Mouse (Mus musculus): ENCODE measurements around the gene Shtn1. TPM values are rescaled to one million over a fixed set of nuclear protein-coding genes. Genes with fewer than 3 reads are reported as not detected.

Shtn1 gene
- total RNA-seq, 2 experiments from 2014 or later: 2.2 to 2.4 TPM

DNA sequence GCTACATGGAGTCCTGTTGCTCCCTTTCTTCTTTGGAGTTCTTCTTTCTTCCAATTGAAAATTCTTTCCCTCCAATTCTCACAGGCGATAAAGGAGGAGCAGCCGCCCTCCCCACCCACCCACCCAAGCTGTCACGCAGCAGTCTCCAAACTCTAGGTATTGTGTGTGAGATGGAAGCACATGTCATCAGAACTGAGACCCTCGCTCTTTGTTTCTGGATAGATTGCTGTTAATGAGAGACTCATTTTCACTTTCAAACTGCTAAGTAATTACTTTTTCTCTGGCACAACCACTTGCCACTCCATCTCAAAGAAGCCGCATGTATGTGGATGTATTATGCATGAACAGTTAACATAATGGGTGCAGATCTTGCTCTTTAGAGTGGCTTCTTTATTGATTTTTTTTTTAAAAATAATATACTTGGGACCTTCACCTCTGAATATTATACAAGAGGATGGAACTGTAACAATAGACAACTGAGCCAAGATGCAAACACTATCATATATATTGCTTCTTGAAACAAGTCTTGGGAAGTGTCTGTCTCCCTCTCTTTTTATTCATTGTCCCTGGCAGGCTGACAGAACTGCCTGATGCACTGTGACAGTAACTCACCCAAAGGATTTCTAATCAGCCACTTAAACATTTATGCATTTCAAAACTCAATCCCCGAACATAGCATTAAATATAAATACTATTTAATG, 21.8 kb downstream of the Shtn1 start:
- intact Hi-C loops (cut with DNase I): no loop called here
- no peak for DNase-seq

DNA sequence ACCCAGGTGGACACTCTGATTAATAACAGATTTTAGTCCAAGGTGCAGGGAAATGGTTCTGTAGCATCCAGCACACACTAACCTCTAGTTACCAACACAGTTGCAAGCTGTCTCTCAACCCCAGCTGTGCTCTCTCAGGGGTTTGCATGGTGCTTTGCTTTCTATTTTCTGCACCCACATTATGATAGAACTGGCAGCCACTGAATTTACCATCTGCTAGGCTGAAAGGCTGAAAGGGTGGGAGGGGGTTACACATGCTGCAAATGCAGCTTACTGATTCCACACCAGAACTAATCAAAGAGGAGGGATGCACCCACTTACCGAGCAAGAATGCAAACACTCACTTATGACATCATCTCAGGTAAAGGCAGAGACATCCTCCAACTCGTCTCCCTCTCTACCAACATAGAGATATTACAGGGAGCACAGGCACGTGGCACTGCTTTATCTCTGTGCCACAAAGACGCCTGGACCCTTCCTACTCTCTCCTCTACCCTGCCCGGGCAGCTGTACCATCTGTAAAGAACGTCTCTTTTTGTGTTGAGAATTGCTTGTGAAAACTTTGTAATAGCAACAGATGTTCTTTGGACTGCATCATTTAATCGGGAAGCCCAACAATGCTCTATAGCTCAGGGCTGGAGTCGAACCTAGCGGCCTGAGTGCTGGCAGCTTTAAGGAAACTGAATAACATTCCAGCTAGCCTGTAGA, 23.0 kb downstream of the Shtn1 start:
- intact Hi-C loops (cut with DNase I): no loop called here
- no peak for DNase-seq

DNA sequence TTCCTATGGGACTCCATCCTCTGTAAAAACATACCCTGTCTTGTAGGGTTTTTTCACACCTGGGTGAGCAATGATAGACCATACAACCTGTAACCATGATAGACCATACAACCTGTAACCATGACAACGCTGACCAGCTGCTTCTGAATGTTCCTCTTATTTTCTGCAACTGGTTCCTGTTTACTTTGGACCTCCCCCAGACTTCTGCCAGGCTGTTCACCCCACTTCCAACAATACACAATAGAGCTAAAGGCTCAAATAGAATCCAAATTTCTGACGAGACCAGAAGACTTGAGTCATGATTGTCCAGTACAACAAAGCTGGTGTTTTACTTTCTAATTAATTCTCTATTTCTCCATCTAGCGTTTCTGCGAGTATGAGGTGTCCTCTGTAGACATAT, 23.8 kb downstream of the Shtn1 start:
- intact Hi-C loops (cut with DNase I): no loop called here
- no peak for DNase-seq

DNA sequence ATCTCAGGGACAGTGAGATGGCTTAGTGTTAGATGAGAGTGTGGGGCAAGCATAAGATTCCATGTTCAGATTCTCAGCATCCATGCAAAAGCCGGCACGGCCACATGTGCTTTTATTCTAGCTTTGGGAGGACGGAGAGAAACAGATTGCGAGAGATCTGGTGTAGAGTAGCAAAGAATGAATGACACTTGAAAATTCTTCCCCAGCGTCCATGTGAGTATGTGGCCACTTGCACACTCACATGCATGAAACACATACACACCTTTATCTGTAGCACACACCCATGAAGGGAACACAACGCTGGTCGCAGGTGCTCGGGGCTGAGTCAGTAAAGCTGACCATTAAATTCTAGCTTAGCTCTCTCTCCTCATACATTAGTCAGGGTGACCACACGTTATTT, 24.3 kb downstream of the Shtn1 start:
- DNase-seq: no peak
- intact Hi-C loops (cut with DNase I): no loop called here

DNA sequence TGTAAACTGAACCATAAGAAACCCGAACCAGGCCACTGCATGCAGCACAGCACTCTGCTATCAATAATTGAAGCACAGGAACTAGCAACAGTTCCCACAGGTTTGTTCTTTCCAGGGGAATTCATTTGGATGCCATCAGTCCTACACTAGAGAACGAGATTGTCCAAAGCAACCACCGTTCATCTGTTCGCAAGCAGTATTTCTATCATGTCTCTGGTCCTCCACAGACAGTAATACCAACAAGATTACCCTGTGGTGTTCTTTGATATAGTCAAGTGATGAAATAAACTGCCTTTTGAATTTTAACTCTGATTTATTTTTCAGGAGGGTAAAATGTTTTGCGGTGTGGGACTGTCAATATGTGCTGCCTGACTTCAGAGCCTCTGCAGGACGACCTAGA, 27.0 kb downstream of the Shtn1 start:
- intact Hi-C loops (cut with DNase I): no loop called here
- no peak for DNase-seq

DNA sequence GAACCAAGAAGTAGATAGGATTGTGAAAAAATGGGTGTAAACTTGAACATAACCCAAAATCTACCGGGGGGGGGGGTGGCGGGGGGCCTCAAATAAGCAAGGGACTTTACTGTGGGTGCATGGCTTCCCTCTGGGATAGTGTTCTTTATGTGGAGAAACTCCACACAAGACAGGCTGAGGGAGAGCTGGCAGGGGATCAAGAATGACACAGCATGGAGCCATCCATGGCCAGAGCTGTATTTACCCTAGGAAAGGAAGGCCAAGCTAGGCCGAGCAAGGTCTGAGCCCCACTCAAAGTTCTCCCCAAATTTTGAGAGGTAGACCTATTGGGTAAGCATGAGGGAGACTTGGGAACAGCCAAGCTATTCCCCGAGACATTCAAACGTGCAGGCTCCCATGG, 28.4 kb downstream of the Shtn1 start:
- DNase-seq: peak in 1 of 2 experiments; percentile 4
- intact Hi-C loops (cut with DNase I): no loop called here

DNA sequence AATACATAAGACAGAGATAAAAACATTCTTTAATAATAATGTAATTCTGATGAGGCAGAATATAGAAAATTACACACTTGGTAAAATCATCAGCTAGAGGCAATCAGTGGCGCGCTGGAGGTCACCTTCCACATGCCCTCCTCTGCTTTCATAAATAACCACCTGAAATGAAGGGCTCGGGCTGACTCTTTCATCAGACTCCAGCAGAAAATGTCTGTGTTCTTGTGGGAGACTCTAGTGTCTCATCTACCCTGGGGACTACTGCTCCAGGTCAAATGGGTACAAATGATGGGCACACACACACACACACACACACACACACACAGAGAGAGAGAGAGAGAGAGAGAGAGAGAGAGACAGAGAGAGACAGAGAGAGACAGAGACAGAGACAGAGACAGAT, 34.8 kb downstream of the Shtn1 start:
- intact Hi-C loops (cut with DNase I): no loop called here
- no peak for DNase-seq

DNA sequence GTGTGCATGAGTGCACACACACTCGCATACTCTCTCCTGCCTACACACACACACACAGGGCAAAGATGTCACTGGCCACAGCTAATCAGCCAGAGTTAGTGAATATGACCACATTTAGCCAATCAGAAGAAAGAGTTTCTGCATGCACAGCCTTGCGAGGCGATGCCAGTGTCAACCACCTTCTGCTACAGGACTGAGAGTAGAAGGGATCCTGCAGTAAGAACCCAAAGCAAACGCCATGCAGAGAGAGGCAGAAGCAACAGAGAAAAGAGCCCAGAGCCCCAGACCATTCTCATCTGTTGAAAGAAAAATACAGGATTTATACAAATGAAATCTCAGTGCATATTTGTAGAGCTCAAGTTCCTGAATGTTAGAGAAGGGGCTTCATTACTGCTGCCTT, 37.1 kb downstream of the Shtn1 start:
- intact Hi-C loops (cut with DNase I): no loop called here

DNA sequence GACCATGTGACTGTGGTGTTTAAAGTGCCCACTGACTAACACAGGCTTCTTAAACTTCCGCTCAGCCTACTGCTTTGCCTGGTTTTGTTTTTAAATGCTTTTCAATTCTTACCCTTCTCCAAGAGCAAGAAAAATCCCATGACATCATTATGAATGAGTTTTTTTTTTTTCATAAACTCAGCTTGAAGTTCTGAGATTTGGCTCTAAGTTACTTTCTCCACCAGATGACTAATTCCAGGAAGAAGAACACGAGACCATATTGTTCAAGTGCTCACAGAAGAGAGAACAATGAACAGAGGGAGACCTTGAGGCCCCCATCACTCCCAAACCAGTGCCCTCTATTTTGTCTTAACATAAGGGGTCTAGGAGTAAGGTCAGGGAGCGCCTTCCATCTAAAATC, 39.1 kb downstream of the Shtn1 start:
- no peak for DNase-seq
- intact Hi-C loops (cut with DNase I): no loop called here

More for the DNA sequence above, 37.1 kb downstream of the Shtn1 start:
- DNase-seq: no peak

DNA sequence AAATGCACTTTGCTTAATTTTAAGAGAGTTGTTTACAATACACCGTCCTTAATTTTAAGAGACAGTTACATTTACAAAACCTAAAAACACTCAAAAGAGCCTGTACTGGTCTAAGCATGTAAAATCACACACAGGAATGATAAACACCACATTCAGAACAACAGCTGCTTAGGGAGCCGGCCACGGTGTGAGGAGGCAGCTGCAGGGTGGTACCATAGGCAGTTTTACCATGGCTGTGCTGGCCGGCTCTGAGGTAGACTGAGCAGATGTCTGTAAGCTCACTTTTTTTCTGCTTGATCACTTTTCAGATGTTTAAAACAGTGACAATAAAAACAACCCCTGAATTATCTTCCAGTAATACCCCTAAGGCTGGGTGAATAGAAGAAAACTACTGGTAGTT, 42.7 kb downstream of the Shtn1 start:
- intact Hi-C loops (cut with DNase I): no loop called here
- DNase-seq: no peak

DNA sequence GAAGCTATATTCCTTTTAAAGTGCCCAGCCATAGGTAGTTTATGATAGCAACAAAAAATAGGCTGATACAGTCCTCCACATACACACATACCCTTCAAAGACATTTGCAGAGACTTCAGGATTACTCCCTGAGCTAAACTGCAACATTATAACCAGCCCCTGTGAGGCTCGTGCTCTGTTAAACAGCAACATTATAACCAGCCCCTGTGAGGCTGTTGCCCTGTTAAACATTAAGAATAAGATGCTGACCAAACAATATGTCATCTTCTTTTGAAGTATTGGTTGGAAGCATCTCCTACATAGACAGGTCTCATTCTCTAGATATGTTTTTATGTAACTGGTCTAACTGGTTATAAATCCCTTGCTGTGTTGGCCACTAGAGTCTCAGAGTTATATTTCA, 45.7 kb downstream of the Shtn1 start:
- intact Hi-C loops (cut with DNase I): no loop called here

DNA sequence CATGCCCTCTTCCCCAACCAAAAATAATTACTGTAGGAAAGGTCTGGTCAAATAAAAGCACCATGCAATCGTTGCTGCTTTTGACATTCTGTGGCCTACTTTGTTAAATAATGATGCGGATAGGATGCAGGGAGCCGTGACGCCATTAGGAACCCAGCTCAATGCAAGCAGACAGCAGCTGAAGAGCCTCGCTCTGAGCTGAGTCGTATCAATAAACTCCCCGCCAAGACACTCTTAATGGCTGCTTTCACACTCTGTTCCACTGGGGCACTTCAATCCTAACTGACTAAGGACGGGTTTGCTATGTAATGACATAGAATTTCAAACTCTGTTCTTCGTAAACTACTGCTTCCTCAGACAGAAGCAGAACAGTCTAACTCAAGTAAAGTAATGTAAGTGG, 46.9 kb downstream of the Shtn1 start:
- intact Hi-C loops (cut with DNase I): no loop called here
- DNase-seq: no peak

More for the DNA sequence above, 45.7 kb downstream of the Shtn1 start:
- no peak for DNase-seq

DNA sequence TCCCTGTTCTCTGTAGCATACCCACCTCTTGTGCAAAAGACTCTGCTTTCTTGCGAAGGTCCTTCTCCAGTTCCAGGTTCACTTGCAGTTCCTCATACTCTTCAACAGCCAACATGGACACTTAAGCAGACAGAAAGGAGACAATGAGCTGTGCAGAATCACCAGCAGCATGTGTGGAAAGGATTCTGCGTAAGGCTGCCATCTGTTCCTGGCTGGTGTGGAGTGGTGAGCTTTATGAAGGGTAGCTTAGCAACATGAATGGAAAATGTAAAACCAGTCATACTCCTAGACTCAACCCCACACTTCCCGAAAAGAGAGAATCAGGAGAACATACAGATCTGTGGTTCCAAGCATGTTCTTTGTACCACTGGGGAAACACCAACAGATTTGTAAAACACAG, 47.8 kb downstream of the Shtn1 start:
- intact Hi-C loops (cut with DNase I): no loop called here
- no peak for DNase-seq

DNA sequence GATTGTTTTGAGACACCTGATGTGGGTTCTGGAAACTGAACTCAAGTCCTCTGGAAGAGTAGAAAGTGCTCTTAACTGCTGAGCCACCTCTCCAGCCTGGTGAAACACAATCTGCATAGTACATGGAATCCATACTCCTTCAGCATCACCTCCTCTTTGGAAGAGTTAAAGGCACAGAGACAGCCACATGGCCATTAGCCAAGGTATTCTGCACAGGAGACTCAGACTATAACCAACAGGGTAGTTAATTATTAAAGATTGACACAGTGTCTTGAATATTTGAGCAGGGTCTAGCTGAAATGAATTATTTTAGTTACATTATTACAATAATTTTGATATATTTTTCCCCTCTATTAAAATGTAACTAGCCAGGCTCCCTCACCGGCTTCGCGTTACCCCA, 52.0 kb downstream of the Shtn1 start:
- no peak for DNase-seq
- intact Hi-C loops (cut with DNase I): no loop called here

DNA sequence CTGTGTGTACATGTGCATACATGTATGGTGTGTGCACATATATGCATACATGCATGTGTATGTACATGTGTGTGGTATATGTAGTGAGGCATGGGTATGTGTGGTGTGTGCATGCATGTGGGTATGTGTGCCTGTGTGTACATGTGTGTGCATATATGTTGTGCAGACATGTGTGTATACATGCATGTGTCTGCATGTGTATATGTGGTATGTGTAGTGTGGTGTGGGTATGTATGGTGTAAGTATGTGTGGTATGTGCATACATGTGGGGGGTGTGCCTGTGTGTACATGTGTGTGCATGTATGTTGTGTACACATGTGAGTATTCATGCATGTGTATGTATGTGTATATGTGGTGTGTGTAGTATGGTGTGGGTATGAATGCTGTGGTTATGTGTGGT, 54.3 kb downstream of the Shtn1 start:
- intact Hi-C loops (cut with DNase I): no loop called here

DNA sequence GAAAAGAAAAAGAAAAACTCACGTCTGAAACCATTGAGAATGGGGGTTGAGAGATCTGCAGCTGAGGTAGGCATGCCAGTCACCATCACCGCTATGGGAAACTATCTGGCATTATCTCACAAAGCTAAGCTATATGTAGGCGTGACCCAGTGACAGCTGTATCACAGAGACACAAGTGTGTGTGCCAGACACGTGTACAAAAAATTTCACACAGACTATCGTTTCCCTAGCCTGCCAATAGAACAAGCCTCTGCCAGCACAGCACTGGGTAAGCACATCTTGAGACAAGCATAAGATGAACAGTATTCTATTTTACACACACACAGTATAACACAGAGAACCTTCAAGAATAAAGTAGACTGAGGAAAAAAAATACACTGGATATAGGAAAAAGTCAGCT, 65.1 kb downstream of the Shtn1 start:
- no peak for DNase-seq
- intact Hi-C loops (cut with DNase I): no loop called here

More for the DNA sequence above, 54.3 kb downstream of the Shtn1 start:
- DNase-seq: no peak

DNA sequence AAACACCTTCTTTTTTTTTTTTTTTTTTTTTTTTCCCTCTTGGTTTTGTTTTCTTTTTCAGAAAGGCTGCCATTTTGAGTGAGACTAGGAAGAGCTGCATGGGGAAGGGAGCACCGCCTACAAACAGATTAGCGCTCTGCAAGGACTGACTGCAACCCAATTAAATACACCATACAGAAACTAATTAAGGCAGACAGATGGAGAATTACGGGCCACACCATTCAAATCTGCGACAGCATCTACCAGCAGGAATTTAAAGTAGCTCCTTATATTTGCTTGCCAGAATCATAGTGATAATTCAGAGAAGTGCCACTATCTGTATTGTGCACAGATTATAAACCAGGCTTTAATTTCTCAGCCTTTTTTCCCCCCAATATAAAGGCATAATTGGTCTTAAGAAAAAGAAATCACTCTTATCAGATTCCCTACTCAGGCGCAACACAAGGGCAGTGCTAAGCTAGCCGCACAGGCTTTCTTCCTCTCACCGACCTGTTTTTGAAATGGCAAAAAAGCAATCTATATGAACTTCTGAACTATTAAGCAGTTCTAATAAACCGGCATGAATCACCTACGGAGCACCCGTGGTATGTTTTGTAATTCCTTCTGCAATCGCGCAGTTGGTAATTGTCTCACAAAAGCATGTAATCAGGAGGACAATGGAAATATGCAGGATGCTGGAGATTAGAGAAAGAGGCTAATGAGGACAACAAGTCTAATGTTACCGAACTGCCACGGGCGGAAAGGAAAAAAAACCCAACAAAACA, 69.1 kb downstream of the Shtn1 start:
- DNase-seq: no peak
- intact Hi-C loops (cut with DNase I): no loop called here

DNA sequence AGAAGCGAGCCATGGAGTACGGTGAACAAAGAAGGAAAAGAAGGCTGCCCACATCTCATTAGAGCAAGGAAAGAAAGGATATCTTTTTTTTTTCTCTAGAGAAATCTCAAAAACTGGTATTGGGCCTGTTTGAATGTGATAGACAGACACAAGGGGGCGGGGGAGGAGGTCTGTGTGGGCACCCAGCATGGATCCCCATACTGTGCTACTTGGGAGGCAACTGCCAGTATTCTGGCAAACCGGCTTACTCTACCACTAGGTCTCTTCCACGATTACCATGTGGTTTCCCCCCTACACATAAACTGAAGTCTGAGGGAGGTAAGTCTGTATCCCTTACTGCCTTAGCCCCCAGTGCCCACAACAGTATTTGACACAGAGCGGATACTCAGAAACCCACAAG, 73.1 kb downstream of the Shtn1 start:
- intact Hi-C loops (cut with DNase I): no loop called here
- no peak for DNase-seq

DNA sequence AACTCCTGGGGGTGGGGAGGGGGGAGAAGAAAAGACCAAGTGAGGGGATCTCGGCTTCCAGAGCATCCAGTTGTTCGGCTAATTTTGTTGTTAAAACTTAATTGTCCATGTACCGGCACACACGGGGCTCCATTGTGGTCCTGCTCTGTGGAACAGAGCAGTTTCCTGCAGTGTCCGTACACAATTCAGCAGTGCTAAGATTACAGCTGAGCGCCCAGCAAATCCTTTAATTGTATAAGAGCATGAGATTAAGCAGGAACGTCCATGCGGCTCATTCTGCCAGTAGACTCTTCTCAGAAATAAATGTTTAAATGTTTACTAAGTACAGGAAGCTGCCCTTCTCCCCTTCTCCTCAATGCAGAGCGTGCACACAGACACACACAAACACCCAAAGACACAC, 94.3 kb downstream of the Shtn1 start:
- intact Hi-C loops (cut with DNase I): no loop called here

DNA sequence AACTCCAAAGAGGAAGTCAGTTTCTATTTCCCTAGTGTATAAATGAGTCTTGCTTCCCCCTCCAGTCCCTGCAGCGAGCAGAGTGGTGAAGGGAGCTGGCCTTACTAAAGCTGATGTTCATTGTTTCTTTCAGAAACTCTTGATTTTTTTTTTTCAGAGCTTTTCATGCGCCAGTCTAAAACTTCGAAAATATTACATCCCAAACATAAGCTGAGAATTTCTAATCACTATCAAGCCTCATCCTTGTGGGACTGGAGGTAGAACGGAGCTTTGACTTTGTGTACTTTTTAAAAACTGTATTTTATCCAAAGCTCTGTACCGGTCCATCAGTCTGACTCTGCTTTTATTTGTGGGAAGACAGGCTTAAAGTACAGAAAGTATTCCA, 95.9 kb downstream of the Shtn1 start:
- intact Hi-C loops (cut with DNase I): no loop called here
- no peak for DNase-seq

More for the DNA sequence above, 94.3 kb downstream of the Shtn1 start:
- DNase-seq: no peak

DNA sequence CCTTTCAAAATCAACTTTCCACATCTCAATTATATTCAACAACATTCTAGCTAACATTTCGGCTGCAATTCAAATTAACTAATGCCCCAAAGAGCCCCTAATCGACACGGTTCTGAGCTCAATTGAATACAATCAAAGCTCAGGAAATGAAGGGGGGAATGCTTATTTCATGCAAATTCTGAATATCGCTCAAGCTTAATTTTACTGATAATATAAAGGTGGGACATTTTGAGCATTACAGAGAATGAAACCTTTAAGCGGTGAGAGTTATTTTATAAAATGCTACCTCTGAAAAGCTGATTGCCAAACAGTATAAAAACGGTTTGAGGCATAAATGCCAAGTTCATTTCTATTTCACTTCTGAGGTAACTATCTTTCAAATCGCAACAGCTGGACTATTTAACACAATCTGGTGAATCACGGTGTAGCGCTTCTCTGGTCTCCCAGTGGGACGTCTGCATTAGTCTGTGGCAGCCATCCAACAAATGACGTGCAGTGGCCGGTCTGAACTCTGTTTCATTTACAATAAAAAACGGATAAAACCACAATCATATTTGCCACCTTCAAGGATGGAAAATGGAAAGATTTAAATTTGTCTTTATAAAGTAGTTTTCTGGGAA, 96.4 kb downstream of the Shtn1 start:
- intact Hi-C loops (cut with DNase I): no loop called here
- DNase-seq: peak; percentile 40 to 53
